Mouse (Mus musculus) activated CD4-positive, CD25-positive, alpha-beta regulatory T cell, adult 4 months (primary cell): ENCODE results near the gene Thrap3. TPM values are rescaled to one million over a fixed set of nuclear protein-coding genes. Genes with fewer than 3 reads are reported as not detected.

Experiments used
- ATAC-seq: one replicate; pipeline ENCODE4 v1.8.0; 2017
- polyA plus RNA-seq, 2 experiments: library from polyadenylated mRNA; unstranded; fragments of 100-300 nt; shearing (Covaris generic); gene quantifications; one replicate each; pipeline ENCODE4 v1.2.1; 2017

Thrap3 gene
- polyA plus RNA-seq, 2 experiments from 2014 or later, result 205 to 236 TPM

DNA sequence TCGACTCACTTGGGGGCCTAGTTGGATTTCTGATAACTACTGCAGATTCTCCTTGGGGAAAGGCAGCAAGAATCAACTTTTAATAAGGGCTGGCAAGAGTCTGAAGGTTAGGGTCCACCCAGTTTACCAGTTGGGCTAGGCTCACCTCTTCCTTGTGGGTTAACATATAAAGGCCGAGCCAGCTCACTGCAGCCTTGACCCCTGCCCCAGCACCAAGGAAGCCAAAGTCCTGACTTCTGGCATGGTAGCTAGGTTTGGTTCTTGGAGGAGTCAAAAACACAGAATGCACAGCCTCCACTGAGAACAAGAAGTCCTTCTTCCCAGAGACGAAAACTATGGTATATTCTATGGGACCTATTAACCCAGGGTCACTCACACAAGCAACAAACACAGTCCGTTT, 38.9 kb downstream of the Thrap3 start:
- no peak for ATAC-seq

DNA sequence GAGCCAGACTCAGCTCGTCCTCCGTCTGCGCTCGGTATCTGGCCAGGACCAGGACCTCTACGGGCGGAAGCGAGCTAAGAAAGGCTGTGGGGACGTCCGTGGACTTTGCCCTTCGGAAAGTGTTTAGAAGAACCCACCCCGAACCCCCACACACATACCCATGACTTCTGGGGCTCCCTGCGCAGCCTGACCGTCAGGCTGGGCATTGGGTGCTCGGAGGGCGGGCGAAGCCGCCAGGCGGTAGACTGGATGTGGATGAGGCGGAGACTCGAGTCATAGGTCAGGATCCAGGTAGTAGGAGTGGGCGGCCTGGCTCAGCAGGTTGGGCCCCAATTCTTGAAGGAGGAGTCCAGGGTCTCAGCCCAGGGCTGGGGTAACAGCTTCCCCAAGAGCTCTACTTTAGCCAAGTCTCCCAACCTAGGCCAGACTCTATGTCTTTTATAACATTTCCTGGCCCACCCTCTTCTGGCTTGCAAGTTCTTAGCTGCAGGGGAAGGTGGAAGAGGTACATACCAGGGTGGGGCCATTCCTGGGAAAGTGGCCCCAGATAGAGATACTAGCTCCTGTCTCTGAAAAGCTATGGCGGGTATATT, 39.4 kb downstream of the Thrap3 start, which contains the start of gene Sh3d21:
Sh3d21 (minus strand) TSS at position 425 of the 593 bp plus-strand sequence.
- ATAC-seq, result peak; percentile 13

DNA sequence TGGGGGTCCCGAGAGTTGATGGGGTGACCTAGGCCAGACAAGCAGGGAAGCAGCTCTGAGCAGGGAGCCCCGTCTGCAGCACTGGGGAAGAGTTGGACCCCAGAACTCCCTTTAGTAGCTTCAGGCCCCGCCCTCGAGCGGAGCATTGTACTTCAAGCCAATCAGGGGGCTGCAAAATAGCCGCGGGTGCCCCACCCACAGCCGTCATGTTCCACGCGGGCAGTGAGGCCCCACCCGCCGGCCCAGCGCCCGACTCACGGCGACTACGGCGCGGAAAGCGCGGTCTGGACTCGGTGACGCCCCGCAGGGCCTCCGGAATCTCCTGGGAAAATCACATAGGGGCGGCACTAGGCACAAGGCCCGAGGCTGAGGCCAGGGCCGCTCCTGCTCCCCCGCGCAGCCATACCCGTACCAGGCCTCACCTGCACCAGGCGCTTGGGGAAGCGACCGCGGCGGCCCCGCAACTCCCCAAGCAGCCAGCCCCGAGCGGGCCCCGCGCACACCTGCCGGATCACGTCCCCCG, 40.0 kb downstream of the Thrap3 start:
- peak; percentile 91 for ATAC-seq

DNA sequence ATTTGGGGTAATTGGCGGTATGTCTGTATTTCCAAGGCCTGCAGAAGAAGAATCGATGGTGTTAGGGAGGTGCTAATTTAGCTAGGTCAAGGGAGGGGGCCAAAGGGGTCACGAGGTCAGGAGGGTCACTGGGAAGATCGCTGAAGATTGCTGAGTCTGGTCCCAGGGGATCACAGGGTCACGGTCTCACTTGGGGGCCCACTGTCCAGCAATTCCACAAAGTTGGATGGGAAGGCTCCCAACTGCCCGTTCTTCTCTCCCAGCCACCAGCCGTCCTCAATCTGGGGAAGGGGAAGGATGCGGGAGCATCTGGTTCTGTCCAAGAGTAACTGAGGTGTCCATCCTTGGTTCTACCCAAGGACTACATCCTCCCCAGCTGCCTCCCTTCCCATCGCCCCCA, 40.6 kb downstream of the Thrap3 start:
- ATAC-seq, result no peak

DNA sequence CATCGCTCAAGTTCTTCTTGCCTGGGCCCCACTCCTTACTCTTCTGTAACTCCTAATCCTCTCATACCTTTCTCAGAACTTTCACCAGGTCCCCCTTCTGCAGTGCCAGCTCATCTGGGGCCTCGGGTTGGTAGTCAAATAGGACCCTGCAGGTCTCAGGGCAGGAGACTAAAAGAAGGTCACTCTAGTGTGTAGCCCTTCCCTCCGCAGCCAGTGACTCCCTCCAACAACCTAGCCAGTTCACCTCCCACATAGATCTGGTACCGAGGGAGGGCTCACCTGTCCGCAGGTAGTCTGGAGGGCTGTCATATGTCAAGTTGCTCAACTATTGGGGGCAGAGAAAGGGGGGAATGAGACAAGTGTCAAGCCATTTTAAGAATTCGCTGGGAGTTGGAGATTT, 41.1 kb downstream of the Thrap3 start:
- ATAC-seq, result no peak

DNA sequence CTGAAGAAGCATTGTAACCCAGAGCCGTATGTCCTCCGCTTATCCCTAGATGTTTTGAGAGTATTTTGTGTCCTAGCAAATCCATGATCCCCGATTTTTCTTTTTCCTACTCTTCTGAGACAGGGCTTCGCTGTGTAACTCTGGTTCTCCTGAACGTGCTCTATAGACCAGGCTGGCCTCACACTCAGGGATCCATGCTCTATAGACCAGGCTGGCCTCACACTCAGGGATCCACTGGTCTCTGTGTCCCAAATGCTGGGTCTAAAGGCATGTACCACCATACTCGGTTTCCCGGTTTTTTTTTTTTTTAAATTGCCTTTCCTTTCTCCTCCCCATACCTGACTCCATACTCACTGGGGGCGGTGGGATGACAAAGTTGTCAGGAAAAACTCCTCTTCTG, 41.6 kb downstream of the Thrap3 start:
- ATAC-seq, result no peak

DNA sequence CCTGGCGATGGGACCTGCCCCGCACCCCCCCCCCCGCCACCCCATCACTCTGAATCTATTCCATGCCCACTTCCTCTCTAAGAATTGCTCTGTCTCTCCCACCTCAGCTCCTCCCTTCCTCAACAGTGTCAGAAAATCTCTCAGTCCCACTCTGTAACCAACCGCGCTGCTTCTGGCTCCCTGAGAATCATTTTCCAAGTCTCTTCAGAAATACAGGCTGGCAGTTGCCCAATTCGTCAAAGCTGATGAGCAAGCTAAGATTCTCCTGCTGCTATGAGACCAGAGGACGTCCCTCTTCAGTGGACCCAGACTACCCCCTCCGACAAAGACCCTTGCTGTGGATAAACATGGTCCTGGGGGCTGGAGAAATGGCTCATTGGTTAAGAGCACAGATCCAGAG, 43.1 kb downstream of the Thrap3 start:
- no peak for ATAC-seq

DNA sequence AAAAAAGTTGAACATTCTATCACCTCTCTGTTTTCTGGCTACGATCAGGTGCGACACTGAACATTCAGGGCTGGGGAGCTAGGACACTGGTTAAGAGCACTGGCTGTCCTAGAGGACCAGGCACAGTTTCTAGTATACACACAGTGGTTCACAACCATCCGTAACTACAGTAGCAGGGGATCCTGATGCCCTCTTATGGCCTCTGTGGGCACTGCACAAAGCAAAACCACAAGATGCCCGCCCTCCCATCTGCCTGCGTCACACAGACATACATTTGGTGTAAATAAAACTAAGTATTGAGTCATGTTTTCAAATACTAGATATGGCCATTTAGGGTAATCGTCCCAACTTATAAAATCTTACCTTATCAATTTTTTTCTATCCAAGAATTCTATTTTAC, 45.0 kb downstream of the Thrap3 start:
- ATAC-seq, result peak; percentile 51

DNA sequence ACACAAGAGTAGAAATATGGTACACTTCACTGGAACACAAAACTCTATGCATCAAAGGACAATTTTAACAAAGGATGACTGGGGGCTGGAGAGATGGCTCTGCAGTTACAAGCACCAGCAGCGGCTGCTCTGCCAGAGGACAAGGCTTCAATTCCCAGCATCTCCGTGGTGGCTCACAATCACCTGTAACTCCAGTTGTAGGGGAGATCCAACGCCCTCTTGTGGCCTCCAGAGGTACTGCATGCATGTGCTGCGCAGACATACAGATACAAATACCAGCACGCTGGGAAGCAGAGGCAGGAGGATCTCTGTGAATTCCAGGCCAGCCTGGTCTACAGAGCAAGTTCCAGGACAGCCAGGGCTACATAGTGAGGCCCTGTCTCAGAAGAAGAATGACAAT, 45.9 kb downstream of the Thrap3 start:
- no peak for ATAC-seq

DNA sequence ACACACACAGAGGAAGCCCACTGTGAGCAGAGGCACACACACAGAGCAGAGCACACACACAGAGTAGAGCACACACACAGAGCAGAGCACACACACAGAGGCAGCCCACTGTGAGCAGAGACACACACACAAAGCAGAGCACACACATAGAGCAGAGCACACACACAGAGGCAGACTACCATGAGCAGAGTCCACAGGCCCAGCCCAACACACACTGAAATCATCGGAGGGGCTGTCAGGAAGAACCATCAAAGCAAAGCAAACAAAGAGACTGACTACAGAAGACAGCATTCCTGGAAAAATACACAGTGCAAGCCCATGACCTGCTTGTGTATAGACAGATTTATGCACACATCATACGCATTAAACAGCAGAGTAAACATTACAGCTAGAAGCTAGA, 46.7 kb downstream of the Thrap3 start:
- no peak for ATAC-seq

DNA sequence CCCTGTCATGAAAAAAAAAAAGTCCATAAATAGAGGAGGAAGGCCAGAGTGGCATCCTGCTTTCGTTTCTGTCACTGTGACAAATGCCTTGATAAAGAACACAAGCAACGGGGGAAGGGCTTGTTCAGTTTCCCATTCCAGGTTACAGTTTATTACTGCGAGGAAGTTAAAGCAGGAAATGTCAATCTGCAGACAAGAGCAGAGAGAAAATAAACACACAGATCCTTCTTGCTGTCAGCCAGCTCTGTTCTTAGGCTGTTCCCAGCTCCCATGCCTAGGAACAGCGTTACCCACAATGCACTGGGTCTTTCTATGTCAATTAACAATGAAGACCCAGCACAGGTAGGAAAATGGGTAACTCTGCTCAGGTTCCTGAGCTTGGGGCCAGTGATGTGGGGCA, 47.4 kb downstream of the Thrap3 start:
- ATAC-seq, result no peak

DNA sequence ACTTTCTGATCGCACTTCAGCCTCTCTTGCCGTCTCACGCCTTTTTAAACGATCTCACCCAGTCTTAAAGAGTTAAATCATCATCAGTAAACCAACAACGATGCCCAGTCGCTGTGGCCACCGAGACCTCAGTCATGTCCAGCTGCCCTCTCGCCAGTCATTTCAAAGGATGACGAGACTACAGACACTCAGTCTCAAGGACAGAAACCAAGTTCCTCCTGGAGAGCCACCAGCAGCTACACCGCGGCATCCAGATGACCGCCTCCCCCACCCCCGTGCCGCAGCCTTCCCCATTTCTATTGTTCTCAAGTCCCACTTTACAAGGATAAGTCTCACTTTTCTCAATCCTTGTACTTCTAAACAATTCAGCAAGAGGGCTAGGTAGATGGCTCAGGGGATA, 49.7 kb downstream of the Thrap3 start:
- ATAC-seq, result no peak

DNA sequence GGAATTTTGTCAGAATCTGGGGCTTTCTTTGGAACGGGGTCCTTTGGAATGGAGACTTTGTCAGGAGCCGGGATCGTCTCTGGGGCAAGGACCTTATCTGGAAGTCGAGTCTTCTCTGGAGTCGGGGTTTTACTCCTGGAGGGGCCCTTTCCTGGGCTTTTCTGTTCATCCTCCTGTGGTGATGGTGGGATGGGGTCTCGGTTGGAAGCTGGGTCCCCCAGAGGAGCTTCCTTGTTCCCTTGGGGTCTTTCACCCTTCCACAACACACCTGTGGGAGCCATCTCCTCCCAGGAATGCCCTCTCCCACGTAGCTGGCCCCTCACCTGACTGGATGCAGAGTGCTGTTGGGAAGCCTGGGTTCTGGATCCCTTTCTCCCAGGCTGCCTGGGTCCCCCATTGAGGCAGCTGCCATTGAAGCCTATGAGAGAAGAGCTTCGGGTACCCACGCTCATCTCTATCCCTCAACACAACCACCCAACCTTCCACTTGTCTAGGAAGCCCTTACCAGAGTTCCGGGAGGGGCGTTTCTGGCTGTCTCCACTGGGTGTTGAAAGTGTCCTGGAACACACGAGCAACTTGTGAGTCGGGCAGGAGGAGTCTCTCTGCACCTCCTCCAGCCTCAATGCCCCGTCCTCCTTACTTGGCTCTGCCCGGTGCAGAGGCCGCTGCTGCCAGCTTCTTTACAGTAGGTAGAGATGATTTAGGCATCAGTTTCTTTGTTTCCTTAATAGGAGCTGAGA, 50.7 kb downstream of the Thrap3 start:
- no peak for ATAC-seq

DNA sequence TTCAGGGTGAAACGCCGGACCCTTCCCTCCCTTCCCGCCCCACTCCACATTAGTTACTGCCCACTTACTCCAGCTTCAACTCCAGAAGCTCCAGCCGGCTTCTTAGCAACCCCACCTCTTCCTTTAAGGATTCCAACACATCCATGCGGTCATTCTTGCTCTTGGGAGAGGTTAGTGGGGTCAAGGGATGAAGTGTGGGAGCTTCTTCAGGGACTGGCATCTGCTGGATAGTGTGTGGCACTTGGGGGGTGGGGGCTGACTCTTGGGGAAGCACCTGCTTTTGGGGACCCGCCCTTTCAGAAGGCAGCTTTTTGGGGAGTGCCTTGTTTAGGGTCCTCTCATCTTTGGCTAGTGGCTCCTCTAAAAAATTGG, 51.6 kb downstream of the Thrap3 start:
- ATAC-seq, result no peak

DNA sequence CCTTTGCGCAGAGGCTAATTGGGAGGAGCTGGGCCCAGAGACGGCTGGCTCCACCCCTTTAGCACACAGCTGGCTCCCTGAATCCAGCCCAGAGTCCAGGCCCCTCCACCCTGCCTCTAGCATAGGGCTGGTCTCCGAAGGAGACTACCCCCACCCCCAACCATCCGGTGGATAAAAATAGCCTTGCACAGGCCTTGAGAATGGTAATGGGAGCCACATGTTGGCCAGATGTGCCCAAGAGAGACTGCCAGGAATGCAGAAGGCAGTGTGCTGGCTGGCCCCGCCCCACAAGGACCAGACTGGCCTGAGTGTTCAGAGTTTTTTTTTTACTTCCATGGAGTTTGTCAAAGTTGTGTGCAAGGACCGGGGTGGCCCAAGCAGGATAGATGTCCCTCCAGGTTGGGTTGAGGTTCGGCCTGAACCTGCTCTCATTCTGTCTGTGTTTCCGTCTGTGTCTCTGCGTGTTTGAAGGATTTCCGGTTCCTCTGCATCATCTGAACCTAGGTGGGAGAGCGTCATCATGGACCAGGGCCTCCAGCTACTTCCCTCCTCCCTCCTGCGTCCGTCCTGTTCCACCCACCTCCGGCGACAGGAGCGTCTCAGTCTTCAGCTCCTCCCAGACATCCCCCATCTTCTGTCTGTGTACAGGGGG, 52.1 kb downstream of the Thrap3 start:
- ATAC-seq, result no peak

DNA sequence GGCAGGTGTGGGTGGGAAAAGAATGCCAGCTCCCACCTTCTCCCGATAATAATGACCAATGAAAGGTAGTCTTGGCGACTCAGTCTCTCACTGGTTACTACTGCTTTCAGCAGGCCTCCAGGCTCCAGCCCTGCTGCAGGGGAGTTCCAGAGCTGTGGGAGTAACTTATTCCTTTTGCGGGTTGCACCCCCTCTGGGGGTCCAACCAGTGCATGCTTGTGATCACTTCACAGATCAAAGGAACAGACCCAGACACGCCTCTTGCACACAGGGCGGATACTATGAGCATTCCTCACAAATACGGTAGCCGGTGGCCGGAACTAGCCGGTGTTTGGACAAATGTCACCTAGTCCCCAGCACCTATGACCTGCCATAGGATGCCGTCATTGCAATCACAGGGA, 52.8 kb downstream of the Thrap3 start:
- no peak for ATAC-seq

DNA sequence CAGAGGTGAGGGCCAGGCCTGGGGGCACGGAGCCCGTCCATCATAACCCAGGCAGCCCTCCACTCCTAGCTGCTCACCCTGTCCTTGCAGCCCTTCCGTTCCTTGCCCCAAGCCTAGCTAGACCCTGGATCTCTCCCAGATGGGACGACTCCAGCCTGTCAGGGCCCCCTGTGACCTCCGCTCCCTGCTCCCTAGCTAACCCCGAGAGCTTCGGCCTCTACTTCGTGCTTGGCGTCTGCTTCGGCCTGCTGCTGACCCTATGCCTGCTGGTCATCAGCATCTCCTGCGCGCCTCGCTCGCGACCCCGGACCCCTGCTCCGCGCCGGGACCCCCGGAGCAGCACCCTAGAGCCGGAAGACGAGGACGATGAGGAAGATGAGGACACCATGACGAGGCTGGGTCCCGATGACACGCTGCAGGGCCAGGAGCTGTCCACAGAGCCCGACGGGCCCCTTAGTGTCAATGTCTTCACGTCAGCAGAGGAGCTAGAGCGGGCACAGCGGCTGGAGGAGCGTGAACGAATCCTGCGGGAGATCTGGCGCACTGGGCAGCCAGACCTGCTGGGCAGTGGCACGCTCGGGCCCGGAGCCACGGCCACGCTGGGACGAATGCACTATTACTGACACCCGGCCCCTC, 53.4 kb downstream of the Thrap3 start:
- ATAC-seq, result no peak

DNA sequence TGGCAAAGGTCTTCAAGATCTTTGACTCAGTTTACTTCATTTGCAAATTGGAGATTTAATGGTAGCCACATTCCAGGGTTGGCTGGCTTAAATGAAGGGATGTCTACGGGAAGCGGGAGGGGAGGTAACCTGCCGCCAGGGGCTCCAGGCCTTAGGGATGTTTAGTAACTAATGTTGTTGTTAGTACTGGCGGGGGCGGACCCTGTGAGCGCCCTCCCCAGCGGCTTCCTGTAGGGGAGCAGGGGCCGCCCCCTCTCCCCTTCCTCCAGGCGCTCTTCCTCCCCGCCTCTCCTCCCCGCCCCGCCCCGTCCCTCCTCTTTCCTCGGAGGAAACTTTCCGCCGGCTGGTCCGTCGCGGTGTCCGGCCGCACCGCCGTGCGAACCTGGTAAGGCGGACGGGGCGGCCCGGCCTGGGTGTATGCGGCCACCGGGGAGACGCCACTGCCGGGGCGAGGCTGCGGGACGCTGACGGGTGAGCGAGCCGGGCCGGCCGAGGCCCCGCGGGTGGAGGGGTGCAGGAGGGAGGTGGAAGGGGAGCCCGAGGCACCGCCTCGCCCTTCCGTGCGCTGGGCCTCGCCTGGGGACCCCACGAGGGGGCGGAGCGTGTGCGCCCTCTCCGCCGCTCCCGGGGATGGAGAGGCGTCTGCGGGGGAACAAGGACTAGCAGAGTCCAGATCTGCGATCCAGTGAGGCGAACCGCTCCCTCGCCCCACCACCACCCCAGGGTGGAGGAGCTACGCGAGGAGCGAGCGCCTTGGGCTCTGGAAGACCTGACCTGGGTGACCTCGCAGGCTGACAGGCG, 54.2 kb downstream of the Thrap3 start:
- peak; percentile 93 for ATAC-seq

DNA sequence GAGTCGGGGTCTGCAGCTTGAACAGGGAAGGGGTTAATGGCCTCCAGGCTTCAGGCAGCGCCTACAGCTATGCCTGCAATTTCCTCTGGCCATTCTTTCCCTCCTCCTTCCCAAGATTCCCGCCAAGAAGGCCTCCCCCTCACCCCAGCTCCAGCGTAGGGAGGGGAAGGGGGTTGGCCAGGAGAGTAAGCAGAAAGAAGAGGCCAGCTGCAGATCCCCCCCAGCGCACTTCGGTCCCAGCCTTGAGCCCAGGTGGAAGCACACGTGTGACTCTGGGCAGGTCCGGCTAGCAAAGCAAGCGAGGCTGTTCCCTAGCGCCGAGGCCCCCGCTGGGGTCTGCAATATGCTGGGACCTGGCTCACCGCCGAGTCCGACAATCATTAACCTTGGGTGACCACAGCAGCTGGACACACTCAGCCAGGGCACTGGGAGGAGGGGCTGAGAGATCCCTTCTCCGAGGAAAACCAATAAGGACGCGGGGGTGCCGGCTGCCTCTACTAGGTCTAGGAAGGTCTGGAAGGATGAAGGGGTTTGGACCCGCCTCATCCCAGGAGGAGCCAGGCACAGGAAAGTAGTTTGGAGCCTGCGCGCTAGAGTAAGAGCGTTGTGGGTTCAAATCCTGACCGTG, 54.9 kb downstream of the Thrap3 start, which contains the start of gene Eva1b:
Eva1b (plus strand) TSS at position 212 of the 628 bp plus-strand sequence.
- no peak for ATAC-seq

DNA sequence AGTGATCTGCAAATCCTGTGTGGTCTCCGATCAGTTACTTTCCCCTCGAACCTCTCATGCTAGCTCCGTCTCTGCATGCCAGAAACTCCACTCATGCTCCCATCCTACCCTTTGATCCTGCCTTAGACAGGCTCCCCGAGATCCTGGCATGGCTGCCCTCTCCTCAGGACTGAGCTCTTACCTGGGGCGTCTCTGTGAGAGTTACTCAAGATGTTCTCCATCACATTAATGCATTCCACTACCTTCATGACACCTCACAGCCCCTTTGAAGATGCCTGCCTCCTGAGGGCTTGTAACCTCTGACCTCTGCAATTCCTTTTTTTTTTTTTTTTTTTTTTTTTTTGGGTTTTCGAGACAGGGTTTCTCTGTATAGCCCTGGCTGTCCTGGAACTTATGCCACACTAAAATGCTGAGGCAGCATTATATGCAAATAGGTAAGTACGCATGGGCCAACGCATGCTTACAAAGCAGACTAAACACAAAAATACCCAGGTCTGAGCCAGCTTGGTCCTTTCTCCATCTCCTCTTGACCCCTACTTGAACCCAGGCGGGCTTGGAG, 55.5 kb downstream of the Thrap3 start:
- no peak for ATAC-seq

DNA sequence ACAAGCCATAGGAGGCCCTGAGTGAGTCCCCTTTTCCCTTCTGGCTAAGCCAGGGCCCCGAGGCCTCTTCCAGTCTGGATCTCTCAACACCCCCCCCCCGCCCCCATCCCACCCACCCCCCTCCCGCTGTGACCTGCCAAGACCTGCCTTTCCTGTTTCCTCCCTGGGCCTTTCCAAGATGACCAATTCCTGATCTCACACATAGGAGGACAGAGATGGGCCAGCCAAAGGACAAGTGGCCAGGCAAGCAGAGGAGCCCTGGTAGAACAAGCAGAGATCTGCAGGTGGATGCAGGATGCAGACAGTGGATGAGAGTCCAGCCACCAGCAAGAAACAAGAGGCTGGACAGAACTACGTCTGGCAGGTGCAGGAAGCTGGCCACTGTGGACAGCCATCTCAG, 57.2 kb downstream of the Thrap3 start:
- no peak for ATAC-seq

DNA sequence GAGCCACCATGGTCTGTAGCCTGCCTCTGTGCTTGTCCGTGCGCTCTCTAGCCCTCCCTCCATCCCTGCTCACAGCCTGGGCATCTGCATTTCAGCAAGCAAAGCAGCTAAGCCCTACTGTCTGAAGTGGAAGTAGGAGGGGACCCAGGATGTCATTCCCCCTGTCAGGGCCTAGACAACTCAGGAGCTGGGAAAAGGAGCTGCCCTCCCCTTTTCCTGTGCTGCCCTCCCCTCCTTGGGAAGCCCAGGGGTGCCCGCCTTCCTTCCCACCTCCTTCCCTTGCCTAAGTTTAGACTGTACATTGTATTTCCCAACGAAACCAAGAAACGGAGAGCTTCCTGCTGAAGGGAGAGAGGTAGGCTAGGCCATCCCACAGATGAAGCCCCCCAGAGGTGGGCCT, 61.5 kb downstream of the Thrap3 start:
- ATAC-seq, result no peak
